Mouse (Mus musculus): ENCODE measurements at regions not wholly inside any gene's neighbourhood (a gene's known extent, or its start where the extent isn't known, plus 50 kb on each side); places are given as distances from the start of the nearest gene placed in this dataset.

GRCm38 (mm10) chr1:98147361-98147760, 51.9 kb upstream of the Pam start:
- no peak overlapping the region for H3K4me3 ChIP-seq (ENCODE audit: low read depth, low read length)
- H3K4me1 ChIP-seq (ENCODE audit: control insufficient read depth, insufficient read depth, low read length) = no peaks in the 10 kb centered on the region
- 68% methylated on average over 3 of the region's 3 CpGs for WGBS
- H3K9ac ChIP-seq (ENCODE audit: low read length) = no peak overlapping the region
- ATAC-seq (ENCODE audit: insufficient number of reproducible peaks, low FRiP score, low TSS enrichment, low read depth) (no peak), DNase-seq (ENCODE audit: low spot score) (no peak)
- no peak overlapping the region for H3K27ac ChIP-seq (replicated peaks; ENCODE audit: low read depth, low read length)
- H3K27me3 ChIP-seq (ENCODE audit: control insufficient read depth, insufficient read depth, low read length) = no peaks in the 10 kb centered on the region
- H3K9me3 ChIP-seq (ENCODE audit: control insufficient read depth, low read length) = no peaks in the 10 kb centered on the region
- H3K4me2 ChIP-seq (ENCODE audit: low read depth, severe bottlenecking) = no peak overlapping the region
- H3K36me3 ChIP-seq (ENCODE audit: control insufficient read depth, insufficient read depth, low read length) = no peaks in the 10 kb centered on the region

Measured in limb, embryonic 11.5 days (tissue).